Mouse (Mus musculus) liver, embryonic 14.5 days (tissue): ENCODE measurements at regions not wholly inside any gene's neighbourhood (a gene's known extent, or its start where the extent isn't known, plus 50 kb on each side); places are given as distances from the start of the nearest gene placed in this dataset.

Experiments
- ATAC-seq: fragments of 200-750 bp; cut with Nextera tagmentation; 2 replicates; pipeline ENCODE4 v1.8.0; 2017; ENCODE audit warnings: moderate number of reproducible peaks, mild to moderate bottlenecking, moderate library complexity; ENCODE audit not compliant: insufficient read depth
- DNase-seq, 3 experiments: peaks; one replicate each; pipeline ENCODE4 v3.0.0-alpha.2; 2012 to 2013; ENCODE audit warnings: low read depth in 3 of 3, low spot score in 3 of 3
- H3K27ac ChIP-seq: fragments of 300-500 bp; sonication (generic); 2 replicates; pipeline ENCODE4 v1.5.1; 2014; ENCODE audit warnings: moderate library complexity, mild to moderate bottlenecking, control low read depth, inconsistent platforms
- H3K27me3 ChIP-seq: fragments of 300-500 bp; sonication (generic); 2 replicates; pipeline ENCODE4 v1.6.1; 2014; ENCODE audit warnings: mild to moderate bottlenecking, low read length, moderate library complexity; ENCODE audit not compliant: control insufficient read depth, insufficient read depth
- H3K36me3 ChIP-seq: fragments of 300-500 bp; sonication (generic); replicated peaks from 2 replicates; pipeline ENCODE4 v1.6.1; 2014; ENCODE audit warnings: low read depth; ENCODE audit not compliant: control insufficient read depth, insufficient read depth
- H3K4me1 ChIP-seq, 2 experiments: fragments of 200-500 bp in 1 of 2; fragments of 300-500 bp in 1 of 2; sonication (generic) in 1 of 2; replicated peaks; 2 replicates each; pipeline ENCODE4 v1.6.1; 2012 to 2014; ENCODE audit warnings: antibody characterized with exemption in 1 of 2, inconsistent platforms in 1 of 2, low read length in 1 of 2; ENCODE audit not compliant: control insufficient read depth in 2 of 2, insufficient read depth in 2 of 2
- H3K4me2 ChIP-seq: fragments of 300-500 bp; sonication (generic); 2 replicates; pipeline ENCODE4 v1.6.1; 2014; ENCODE audit warnings: low read depth, mild to moderate bottlenecking, control low read depth, moderate library complexity
- H3K4me3 ChIP-seq, 2 experiments: fragments of 200-500 bp in 1 of 2; fragments of 300-500 bp in 1 of 2; sonication (generic) in 1 of 2; 2 replicates each; pipeline ENCODE4 v1.5.1; 2012 to 2014; ENCODE audit warnings: low read depth in 2 of 2, low read length in 2 of 2, mild to moderate bottlenecking in 2 of 2, control low read depth in 1 of 2, inconsistent platforms in 1 of 2, moderate library complexity in 1 of 2; ENCODE audit not compliant: insufficient read depth in 1 of 2
- H3K9ac ChIP-seq: fragments of 300-500 bp; sonication (generic); replicated peaks from 2 replicates; pipeline ENCODE4 v1.6.1; 2014; ENCODE audit warnings: mild to moderate bottlenecking, control low read depth, moderate library complexity
- H3K9me3 ChIP-seq: fragments of 300-500 bp; sonication (generic); 2 replicates; pipeline ENCODE4 v1.6.1; 2016; ENCODE audit warnings: low read length, mixed read lengths; ENCODE audit not compliant: control insufficient read depth
- CTCF ChIP-seq: IDR thresholded peaks from 2 replicates; pipeline ENCODE4 v1.5.1; 2016; ENCODE audit warnings: antibody characterized with exemption, low read depth, control low read depth
- EP300 ChIP-seq: IDR thresholded peaks from 2 replicates; pipeline ENCODE4 v1.6.1; 2016; ENCODE audit warnings: antibody characterized with exemption, low read depth
- WGBS: fragments of 180-500 bp; shearing (Covaris S2); extraction: QIAGEN DNeasy Blood & Tissue Kit; methylation state at CpG from one replicate; pipeline ENCODE4 v1.1.7; 2014; ENCODE audit not compliant: insufficient replicate concordance; 5-methylcytosine and 5-hydroxymethylcytosine counted together

DNA sequence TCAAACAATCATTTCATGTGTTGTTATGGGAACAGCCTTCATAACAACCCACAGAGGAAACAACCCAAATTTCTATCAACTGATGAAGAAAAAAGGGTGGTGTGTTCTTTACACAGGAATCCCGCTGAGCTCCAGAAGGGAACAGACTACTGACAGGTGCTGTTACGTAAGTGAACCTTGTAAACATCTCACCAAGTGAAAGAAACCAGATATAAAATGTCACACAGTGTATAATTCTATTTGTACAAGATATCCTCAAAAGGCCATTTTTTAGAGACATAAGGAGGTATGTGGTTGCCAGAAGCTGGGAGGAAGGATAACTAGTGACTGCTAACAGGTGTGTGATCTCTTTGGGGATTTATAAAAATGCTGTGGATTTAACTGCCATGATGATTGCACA is 119.9 kb downstream of the Plod2 start:
- 57% methylated on average over 2 of the region's 2 CpGs for WGBS
- TF ChIP-seq EP300 (no peak), CTCF (no peak)
- H3K4me1 ChIP-seq: no peaks in the 10 kb centered on the region
- H3K9ac ChIP-seq: no peak overlapping the region
- H3K9me3 ChIP-seq: no peaks in the 10 kb centered on the region
- no peaks in the 10 kb centered on the region for H3K36me3 ChIP-seq
- H3K4me3 ChIP-seq: no peak overlapping the region
- H3K4me2 ChIP-seq: no peak overlapping the region
- H3K27ac ChIP-seq: no peak overlapping the region
- DNase-seq (no peak), ATAC-seq (no peak)
- no peaks in the 10 kb centered on the region for H3K27me3 ChIP-seq

DNA sequence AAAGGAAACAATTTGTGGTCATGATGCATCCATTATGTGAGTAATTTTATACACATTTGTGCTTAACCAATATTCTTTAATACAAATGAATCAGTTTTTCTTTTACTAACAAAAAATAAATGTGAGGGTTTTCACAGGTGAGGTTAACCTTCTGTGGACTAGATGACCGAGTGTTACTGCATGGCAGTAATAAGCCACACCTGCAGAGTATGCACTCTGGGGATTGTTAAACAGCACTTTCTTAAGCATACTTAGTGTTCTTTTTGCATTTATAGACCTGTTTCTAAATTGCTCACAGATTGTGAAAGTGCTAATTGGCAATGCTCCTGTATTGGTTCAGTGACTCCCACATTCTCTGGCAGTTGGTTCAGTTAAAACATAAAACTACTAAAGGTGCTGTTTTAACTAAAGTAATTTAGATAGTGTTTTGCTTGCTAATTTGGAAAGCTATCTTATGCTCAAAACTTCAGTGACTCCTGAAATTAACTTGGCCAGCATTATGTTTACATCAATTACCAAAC is 125.4 kb downstream of the Plod2 start:
- Histone ChIP-seq H3K4me3 (no peak overlapping the region), H3K4me2 (no peak overlapping the region), H3K27ac (no peak overlapping the region), H3K27me3 (no peaks in the 10 kb centered on the region), H3K4me1 (no peaks in the 10 kb centered on the region), H3K9me3 (no peaks in the 10 kb centered on the region), H3K9ac (no peak overlapping the region), H3K36me3 (no peaks in the 10 kb centered on the region)
- TF ChIP-seq EP300 (no peak), CTCF (no peak)
- ATAC-seq: no peak
- 60% methylated on average over 1 of the region's 1 CpGs for WGBS
- DNase-seq: no peak

GRCm38 (mm10) chr9:92671966-92672365 is 129.9 kb downstream of the Plod2 start:
- Histone ChIP-seq H3K36me3 (no peaks in the 10 kb centered on the region), H3K9ac (no peak overlapping the region), H3K4me1 (no peaks in the 10 kb centered on the region), H3K4me2 (no peak overlapping the region), H3K27me3 (no peaks in the 10 kb centered on the region), H3K27ac (no peak overlapping the region), H3K9me3 (no peaks in the 10 kb centered on the region), H3K4me3 (no peak overlapping the region)
- ATAC-seq (no peak), DNase-seq (no peak)
- WGBS: 41% methylated on average over 3 of the region's 3 CpGs
- no peak for TF ChIP-seq CTCF
- TF ChIP-seq EP300: no peak

DNA sequence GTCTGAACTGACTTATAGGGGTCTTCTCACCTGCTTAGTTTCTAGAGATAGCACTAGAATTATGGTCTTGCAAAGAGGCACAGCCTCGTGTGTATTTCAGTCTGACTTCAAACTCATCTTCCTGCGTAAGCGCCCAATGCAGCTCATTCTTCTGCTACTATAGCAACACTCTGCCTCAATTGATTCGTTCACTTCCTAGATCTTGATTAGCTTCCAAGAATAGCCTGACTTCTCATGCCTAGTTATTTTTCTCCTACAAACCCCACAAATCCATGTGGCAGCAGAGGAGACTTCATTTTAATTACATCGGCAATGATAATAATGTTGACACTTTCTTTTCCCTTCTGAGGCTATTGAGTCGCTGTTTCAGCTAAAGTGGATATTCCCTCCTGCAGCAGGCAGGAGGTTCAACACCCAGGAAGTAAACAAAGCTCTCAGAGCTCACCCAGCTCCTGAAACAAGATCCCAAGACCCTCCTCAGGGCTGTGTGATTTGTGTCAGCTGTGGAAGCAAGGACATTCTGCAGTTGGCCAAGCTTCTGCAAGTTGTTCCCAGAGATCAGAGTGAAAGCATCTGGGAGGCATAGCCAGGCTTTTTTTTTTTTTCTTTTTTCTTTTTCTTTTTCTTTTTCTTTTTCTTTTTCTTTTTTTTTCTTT is 152.5 kb downstream of the Plod2 start:
- DNase-seq (no peak), ATAC-seq (no peak)
- no peak overlapping the region for H3K4me2 ChIP-seq
- WGBS: 50% methylated on average over 6 of the region's 6 CpGs
- H3K27me3 ChIP-seq: no peaks in the 10 kb centered on the region
- H3K4me3 ChIP-seq: no peak overlapping the region
- no peak for TF ChIP-seq CTCF
- TF ChIP-seq EP300: no peak
- no peak overlapping the region for H3K27ac ChIP-seq
- no peaks in the 10 kb centered on the region for H3K4me1 ChIP-seq
- no peaks in the 10 kb centered on the region for H3K36me3 ChIP-seq
- no peak overlapping the region for H3K9ac ChIP-seq
- no peaks in the 10 kb centered on the region for H3K9me3 ChIP-seq

GRCm38 (mm10) chr9:92697971-92698370 is 155.9 kb downstream of the Plod2 start:
- no peaks in the 10 kb centered on the region for H3K36me3 ChIP-seq
- no peak for TF ChIP-seq CTCF
- no peak for TF ChIP-seq EP300
- DNase-seq: no peak
- no peak overlapping the region for H3K4me3 ChIP-seq
- no peaks in the 10 kb centered on the region for H3K9me3 ChIP-seq
- no peak for ATAC-seq
- WGBS: 49% methylated on average over 3 of the region's 3 CpGs
- no peak overlapping the region for H3K9ac ChIP-seq
- no peak overlapping the region for H3K4me2 ChIP-seq
- no peaks in the 10 kb centered on the region for H3K4me1 ChIP-seq
- H3K27me3 ChIP-seq: no peaks in the 10 kb centered on the region
- H3K27ac ChIP-seq: no peak overlapping the region
